Mouse (Mus musculus) ES-Bruce4 (cell line): ENCODE data around the gene Cdkal1. TPM values are rescaled to one million over a fixed set of nuclear protein-coding genes. Genes with fewer than 3 reads are reported as not detected.

ENCODE experiments used
- H3K27ac ChIP-seq: 2 replicates; pipeline ENCODE4 v1.5.1; 2012; ENCODE audit warnings: low read length, inconsistent platforms; ENCODE audit not compliant: insufficient read depth
- H3K27me3 ChIP-seq: 2 replicates; pipeline ENCODE4 v1.6.1; 2012; ENCODE audit warnings: mild to moderate bottlenecking, low read length, inconsistent platforms; ENCODE audit not compliant: control insufficient read depth, poor library complexity, insufficient read depth, severe bottlenecking
- H3K36me3 ChIP-seq: 2 replicates; pipeline ENCODE4 v1.6.1; 2012; ENCODE audit warnings: inconsistent platforms, mild to moderate bottlenecking, low read length, moderate library complexity; ENCODE audit not compliant: control insufficient read depth, poor library complexity, insufficient read depth, severe bottlenecking
- H3K4me1 ChIP-seq: one replicate; pipeline ENCODE4 v1.8.1; 2011; ENCODE audit warnings: low read length; ENCODE audit not compliant: control insufficient read depth, insufficient read depth
- H3K4me3 ChIP-seq: 2 replicates; pipeline ENCODE4 v1.5.1; 2011; ENCODE audit warnings: low read depth, mild to moderate bottlenecking, low read length
- H3K9ac ChIP-seq: 2 replicates; pipeline ENCODE4 v1.6.1; 2012; ENCODE audit warnings: low read depth, mild to moderate bottlenecking, inconsistent platforms; ENCODE audit not compliant: poor library complexity, severe bottlenecking
- H3K9me3 ChIP-seq: replicated peaks from 2 replicates; pipeline ENCODE4 v1.6.1; 2012; ENCODE audit warnings: mild to moderate bottlenecking, low read length, inconsistent platforms; ENCODE audit not compliant: control insufficient read depth, poor library complexity, insufficient read depth, severe bottlenecking
- CTCF ChIP-seq: IDR thresholded peaks from one replicate; pipeline ENCODE4 v1.8.1; 2011; ENCODE audit warnings: low read depth, low read length
- EP300 ChIP-seq: IDR thresholded peaks from 2 replicates; pipeline ENCODE4 v1.6.1; 2011; ENCODE audit warnings: low read depth, low read length; ENCODE audit not compliant: insufficient read depth
- POLR2A ChIP-seq: IDR thresholded peaks from one replicate; pipeline ENCODE4 v1.8.1; 2011; ENCODE audit warnings: low read length; ENCODE audit not compliant: insufficient read depth
- polyA plus RNA-seq: library from polyadenylated mRNA; stranded (reverse); fragments of >200 nt; gene quantifications from 2 replicates; pipeline ENCODE4 v1.2.4, GENCODE M21; 2011; ENCODE audit warnings: low read depth; ENCODE audit not compliant: missing spikeins, insufficient read depth, insufficient read length

The Cdkal1 gene
- polyA plus RNA-seq, 1 experiment, result 43.4 TPM

DNA sequence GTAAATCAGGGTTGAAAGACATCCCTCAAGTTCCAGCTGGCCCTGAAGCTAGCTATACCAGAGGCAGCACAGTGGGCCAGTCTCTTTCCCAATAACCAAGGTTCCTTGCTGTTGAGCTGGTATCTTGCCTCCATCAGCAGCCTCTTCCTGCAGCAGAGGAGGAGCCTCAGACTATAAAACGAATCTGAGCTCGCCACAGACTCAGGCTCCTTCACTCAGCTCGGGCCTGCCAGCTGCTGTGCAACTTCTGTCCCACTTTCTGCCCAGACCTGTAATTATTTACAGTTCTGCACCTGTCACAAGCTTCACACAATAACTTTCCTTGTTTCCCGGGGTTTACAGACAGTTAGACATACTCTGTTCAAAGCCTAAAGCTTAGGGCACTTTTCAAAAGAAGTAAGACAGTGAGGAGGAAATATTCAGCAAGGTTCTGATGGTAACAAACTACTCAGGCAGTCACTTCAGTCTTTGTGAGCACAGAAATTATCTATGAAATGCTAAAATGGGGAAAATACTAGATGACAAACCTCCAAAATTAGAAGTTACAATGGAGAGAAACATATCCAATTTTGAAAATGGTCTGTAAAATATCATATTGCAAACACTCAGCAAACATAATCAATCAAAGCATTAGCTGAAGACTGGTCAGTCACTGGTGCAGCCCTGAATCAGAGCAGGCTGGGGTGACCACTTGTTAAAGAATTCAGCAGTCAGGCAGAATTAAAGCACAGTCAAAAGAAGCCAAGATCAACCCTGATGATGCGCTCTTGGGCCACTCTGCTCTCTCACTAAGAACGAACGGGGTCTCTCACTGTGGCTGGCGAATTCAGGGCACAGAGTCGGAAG lies 108.8 kb downstream of the Cdkal1 start:
- H3K9ac ChIP-seq, result no peak overlapping the region
- H3K27ac ChIP-seq, result no peak overlapping the region
- H3K27me3 ChIP-seq, result no peaks in the 10 kb centered on the region
- no peak overlapping the region for H3K4me3 ChIP-seq
- H3K4me1 ChIP-seq, result no peaks in the 10 kb centered on the region
- H3K9me3 ChIP-seq, result no peaks in the 10 kb centered on the region
- no peaks in the 10 kb centered on the region for H3K36me3 ChIP-seq
- TF ChIP-seq POLR2A, result no peak
- no peak for TF ChIP-seq EP300
- no peak for TF ChIP-seq CTCF

DNA sequence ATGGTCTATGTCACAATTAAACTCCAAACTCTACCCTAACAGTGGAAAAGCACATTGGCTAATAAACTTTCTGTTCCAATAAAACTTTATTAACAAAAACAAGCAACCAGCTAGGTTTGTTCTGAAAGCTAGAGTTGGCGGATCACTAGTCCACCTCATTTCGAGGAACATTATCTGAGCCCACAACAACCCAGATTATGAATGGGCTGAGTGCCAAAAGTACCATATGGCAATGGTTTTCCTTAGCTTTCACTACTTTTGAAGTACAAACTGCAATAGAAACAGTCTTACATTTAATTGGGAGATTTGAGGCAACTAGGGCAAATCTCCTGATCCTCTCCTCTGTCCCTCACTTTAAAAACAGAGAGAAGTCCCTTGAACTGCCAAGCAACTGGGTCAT lies 110.4 kb downstream of the Cdkal1 start:
- Histone ChIP-seq H3K4me3 (no peak overlapping the region), H3K27me3 (no peaks in the 10 kb centered on the region), H3K9ac (no peak overlapping the region), H3K36me3 (no peaks in the 10 kb centered on the region), H3K4me1 (no peaks in the 10 kb centered on the region), H3K9me3 (no peaks in the 10 kb centered on the region), H3K27ac (no peak overlapping the region)
- TF ChIP-seq POLR2A (no peak), CTCF (no peak), EP300 (no peak)

DNA sequence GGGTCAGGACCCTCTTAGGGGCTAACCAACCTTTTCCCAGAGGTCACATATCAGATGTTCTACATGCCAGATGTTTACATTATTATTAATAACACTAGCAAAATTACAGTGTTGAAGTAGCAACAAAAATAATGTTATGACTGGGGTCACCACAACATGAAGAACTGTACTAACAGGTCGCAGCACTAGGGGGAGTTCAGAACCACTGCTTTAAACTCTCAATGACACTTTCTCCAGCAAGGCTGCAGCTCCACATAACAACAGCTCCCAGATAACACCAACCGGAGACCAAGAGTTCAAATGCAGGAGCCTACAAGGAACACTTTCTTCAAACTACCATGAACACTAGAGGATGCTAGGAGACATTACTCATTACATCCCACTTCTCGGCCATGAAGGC lies 111.3 kb downstream of the Cdkal1 start:
- Histone ChIP-seq H3K4me3 (no peak overlapping the region), H3K9me3 (no peaks in the 10 kb centered on the region), H3K36me3 (no peaks in the 10 kb centered on the region; the same call in 1 of the 2 replicates), H3K27ac (no peak overlapping the region), H3K9ac (no peak overlapping the region), H3K27me3 (no peaks in the 10 kb centered on the region), H3K4me1 (no peaks in the 10 kb centered on the region)
- no peak for TF ChIP-seq EP300
- no peak for TF ChIP-seq CTCF
- TF ChIP-seq POLR2A, result no peak

DNA sequence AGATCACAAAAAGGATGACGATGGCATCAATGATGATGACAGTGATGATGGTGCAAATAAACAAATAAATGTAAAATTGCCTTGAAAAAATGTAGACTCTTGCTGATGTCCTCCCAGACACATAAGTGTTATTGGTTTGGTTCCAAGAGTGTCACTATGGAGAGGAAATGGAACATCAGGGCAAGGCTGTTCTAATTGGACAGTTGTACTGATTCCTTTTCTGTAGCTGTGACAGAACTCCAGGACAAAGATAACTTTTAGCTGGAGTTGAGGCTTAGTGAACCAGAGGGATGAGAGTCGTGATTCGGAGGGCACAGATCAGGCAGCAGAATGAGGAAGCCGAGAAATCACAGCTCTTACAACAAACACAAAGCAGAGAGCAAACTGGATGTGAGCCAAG lies 111.7 kb downstream of the Cdkal1 start:
- Histone ChIP-seq H3K9ac (no peak overlapping the region), H3K27me3 (no peaks in the 10 kb centered on the region), H3K4me1 (no peaks in the 10 kb centered on the region), H3K4me3 (no peak overlapping the region), H3K27ac (no peak overlapping the region), H3K36me3 (no peaks in the 10 kb centered on the region; the same call in 1 of the 2 replicates), H3K9me3 (no peaks in the 10 kb centered on the region)
- no peak for TF ChIP-seq POLR2A
- TF ChIP-seq EP300, result no peak
- TF ChIP-seq CTCF, result no peak

DNA sequence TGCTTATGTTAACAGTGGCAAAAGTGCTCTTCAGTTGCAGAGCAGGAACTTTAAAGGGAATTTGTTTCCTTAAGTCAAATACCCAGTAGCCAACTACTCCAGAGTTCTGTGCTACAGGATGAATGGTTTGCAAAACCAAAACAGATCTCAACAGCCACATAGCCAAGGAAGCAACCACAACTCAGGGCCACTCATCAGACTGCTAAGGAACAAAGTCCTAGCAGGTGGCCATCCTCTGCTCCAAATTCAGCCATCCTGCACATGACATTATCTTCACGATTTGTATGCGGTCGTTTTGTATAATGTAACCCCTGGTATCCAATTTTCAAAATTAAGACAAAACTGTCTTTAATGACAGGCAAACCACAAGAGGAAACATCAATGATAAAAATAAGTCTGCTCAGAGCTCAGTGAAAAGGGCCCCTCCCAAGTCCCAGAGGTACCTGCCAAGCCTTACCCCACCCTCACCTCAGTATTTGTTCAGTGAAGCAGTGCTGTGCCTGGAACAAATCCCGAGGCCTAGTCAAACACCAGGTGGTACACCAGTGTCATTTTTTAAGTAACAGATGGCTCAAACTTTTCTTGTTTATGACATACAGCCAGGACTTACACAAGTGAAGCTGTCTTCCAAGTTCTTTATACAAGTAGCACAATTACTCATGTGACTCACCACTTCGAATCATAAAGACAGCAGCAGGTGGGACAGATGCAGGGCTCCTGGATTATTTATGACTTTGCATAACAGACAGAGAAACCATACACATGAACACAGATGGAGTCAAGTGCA lies 117.6 kb downstream of the Cdkal1 start:
- no peaks in the 10 kb centered on the region for H3K27me3 ChIP-seq
- H3K4me3 ChIP-seq, result no peak overlapping the region
- H3K9ac ChIP-seq, result no peak overlapping the region
- no peak for TF ChIP-seq CTCF
- no peak for TF ChIP-seq POLR2A
- TF ChIP-seq EP300, result no peak
- H3K27ac ChIP-seq, result 0 out of 2 replicates have a peak overlapping the region, but pooled peaks have one; percentile 1
- no peaks in the 10 kb centered on the region for H3K4me1 ChIP-seq
- no peaks in the 10 kb centered on the region for H3K9me3 ChIP-seq
- H3K36me3 ChIP-seq, result no peaks in the 10 kb centered on the region; the same call in 1 of the 2 replicates
